Mouse (Mus musculus) intestine, embryonic 15.5 days (tissue): Measurements from ENCODE around the gene Gm9964. TPM values are rescaled to one million over a fixed set of nuclear protein-coding genes. Genes with fewer than 3 reads are reported as not detected.
"Not testable (repeated sequence)": the region's sequence is repeated elsewhere in the genome, so short reads cannot be mapped to it uniquely, and the experiment has no call there.

ENCODE experiments used
- ATAC-seq: fragments of 200-750 bp; cut with Nextera tagmentation; 2 replicates; pipeline ENCODE4 v1.8.0; 2017; ENCODE audit warnings: moderate TSS enrichment, moderate library complexity
- H3K27ac ChIP-seq: fragments of 300-500 bp; sonication (generic); 2 replicates; pipeline ENCODE4 v1.5.1; 2015; ENCODE audit warnings: mild to moderate bottlenecking, inconsistent platforms
- H3K27me3 ChIP-seq: fragments of 300-500 bp; sonication (generic); replicated peaks from 2 replicates; pipeline ENCODE4 v1.6.1; 2015; ENCODE audit warnings: inconsistent platforms
- H3K36me3 ChIP-seq: fragments of 300-500 bp; sonication (generic); 2 replicates; pipeline ENCODE4 v1.6.1; 2015; ENCODE audit warnings: inconsistent platforms
- H3K4me1 ChIP-seq: fragments of 300-500 bp; sonication (generic); replicated peaks from 2 replicates; pipeline ENCODE4 v1.6.1; 2015; ENCODE audit warnings: inconsistent platforms
- H3K4me2 ChIP-seq: fragments of 300-500 bp; sonication (generic); replicated peaks from 2 replicates; pipeline ENCODE4 v1.6.1; 2015; ENCODE audit warnings: mild to moderate bottlenecking, inconsistent platforms
- H3K4me3 ChIP-seq: fragments of 300-500 bp; sonication (generic); replicated peaks from 2 replicates; pipeline ENCODE4 v1.5.1; 2015; ENCODE audit warnings: inconsistent platforms
- H3K9ac ChIP-seq: fragments of 300-500 bp; sonication (generic); 2 replicates; pipeline ENCODE4 v1.6.1; 2015; ENCODE audit warnings: inconsistent platforms
- H3K9me3 ChIP-seq: fragments of 300-500 bp; sonication (generic); 2 replicates; pipeline ENCODE4 v1.6.1; 2016; ENCODE audit warnings: inconsistent platforms
- WGBS: fragments of 180-500 bp; shearing (Covaris S2); methylation state at CpG from one replicate; pipeline ENCODE4 v1.1.7; 2015; 5-methylcytosine and 5-hydroxymethylcytosine counted together
- polyA plus RNA-seq: library from polyadenylated mRNA; unstranded; fragments of >200 nt; fragmentation: Nextera tagmentation; extraction: Ambion mirVana; gene quantifications from 2 replicates; pipeline ENCODE4 v1.2.1, GENCODE M21; 2015

Gene Gm9964
- polyA plus RNA-seq, 1 experiment from 2014 or later: not detected

- Histone ChIP-seq H3K27ac (no peak overlapping the region), H3K4me3 (no peak overlapping the region), H3K4me1 (no peaks in the 10 kb centered on the region), H3K27me3 (no peaks in the 10 kb centered on the region), H3K9me3 (no peaks in the 10 kb centered on the region), H3K4me2 (no peak overlapping the region), H3K36me3 (no peaks in the 10 kb centered on the region), H3K9ac (no peak overlapping the region)
- peak; percentile 85 for ATAC-seq
- WGBS: 52% methylated on average over 4 of the region's 4 CpGs
These were observed 23.7 kb downstream of the Gm9964 start for GRCm38 (mm10) chr11:79273039-79273438.

- Histone ChIP-seq H3K9ac (no peak overlapping the region), H3K27me3 (no peaks in the 10 kb centered on the region), H3K9me3 (no peaks in the 10 kb centered on the region), H3K4me3 (no peak overlapping the region), H3K4me2 (no peak overlapping the region), H3K27ac (0 out of 2 replicates have a peak overlapping the region, but pooled peaks have one; percentile 36), H3K4me1 (peaks cover 9% of the 10 kb centered on the region), H3K36me3 (no peaks in the 10 kb centered on the region)
- 20% methylated on average over 1 of the region's 1 CpGs for WGBS
- ATAC-seq: 0 out of 2 replicates have a peak, but pooled peaks have one; percentile 31
These were observed 29.5 kb downstream of the Gm9964 start for GRCm38 (mm10) chr11:79267171-79267570.

- Histone ChIP-seq H3K27me3 (no peaks in the 10 kb centered on the region), H3K4me2 (no peak overlapping the region), H3K9me3 (no peaks in the 10 kb centered on the region), H3K4me1 (peaks cover 9% of the 10 kb centered on the region), H3K9ac (no peak overlapping the region), H3K27ac (no peak overlapping the region), H3K4me3 (no peak overlapping the region), H3K36me3 (no peaks in the 10 kb centered on the region)
- ATAC-seq: no peak
- 53% methylated on average over 3 of the region's 3 CpGs for WGBS
These were observed 32.3 kb downstream of the Gm9964 start for GRCm38 (mm10) chr11:79264376-79264775.

- H3K4me2 ChIP-seq, H3K36me3 ChIP-seq, ATAC-seq, H3K9me3 ChIP-seq, H3K27ac ChIP-seq, H3K4me1 ChIP-seq, H3K27me3 ChIP-seq, H3K9ac ChIP-seq, H3K4me3 ChIP-seq: not testable (repeated sequence)
- WGBS: 85% methylated on average over 4 of the region's 4 CpGs
These were observed 36.6 kb downstream of the Gm9964 start for GRCm38 (mm10) chr11:79260126-79260525.

GRCm38 (mm10) chr11:79258738-79259137 is 38.0 kb downstream of the Gm9964 start:
- no peaks in the 10 kb centered on the region for H3K9me3 ChIP-seq
- H3K27ac ChIP-seq: no peak overlapping the region
- no peak overlapping the region for H3K9ac ChIP-seq
- H3K27me3 ChIP-seq: no peaks in the 10 kb centered on the region
- no peaks in the 10 kb centered on the region for H3K36me3 ChIP-seq
- ATAC-seq: no peak
- WGBS: 72% methylated on average over 6 of the region's 6 CpGs
- no peak overlapping the region for H3K4me2 ChIP-seq
- no peak overlapping the region for H3K4me3 ChIP-seq
- H3K4me1 ChIP-seq: 0 out of 2 replicates have a peak, but pooled peaks cover 3% of the 10 kb centered on the region

- no peaks in the 10 kb centered on the region for H3K9me3 ChIP-seq
- peak within 1 kb of the TSS; percentile 93 for H3K27ac ChIP-seq
- H3K4me2 ChIP-seq: peak within 1 kb of the TSS; percentile 74
- 2% methylated on average over 50 of the region's 50 CpGs for WGBS
- no peaks in the 10 kb centered on the region for H3K36me3 ChIP-seq
- H3K9ac ChIP-seq: peak within 1 kb of the TSS; percentile 89
- peak; percentile 93 for ATAC-seq
- peak within 1 kb of the TSS; percentile 96 for H3K4me3 ChIP-seq
- no peaks in the 10 kb centered on the region for H3K27me3 ChIP-seq
- H3K4me1 ChIP-seq: peaks cover 13% of the 10 kb centered on the region
These were observed 42.2 kb downstream of the Gm9964 start, which contains the start of gene Wsb1 for GRCm38 (mm10) chr11:79254391-79255098. Wsb1 (minus strand) TSS chr11:79254671.

- Histone ChIP-seq H3K27ac (peak overlapping the region; percentile 93), H3K9me3 (no peaks in the 10 kb centered on the region), H3K4me1 (peaks cover 13% of the 10 kb centered on the region), H3K4me2 (peak overlapping the region; percentile 74), H3K36me3 (0 out of 2 replicates have a peak, but pooled peaks cover 1% of the 10 kb centered on the region), H3K9ac (peak overlapping the region; percentile 89), H3K27me3 (no peaks in the 10 kb centered on the region), H3K4me3 (peak overlapping the region; percentile 96)
- peak; percentile 67 for ATAC-seq
- WGBS: under 1% methylated on average over 49 of the region's 49 CpGs
These were observed 42.9 kb downstream of the Gm9964 start for GRCm38 (mm10) chr11:79253542-79254390.

GRCm38 (mm10) chr11:79252881-79253541 is 43.7 kb downstream of the Gm9964 start:
- ATAC-seq: peak; percentile 48
- peak overlapping the region; percentile 89 for H3K9ac ChIP-seq
- peak overlapping the region; percentile 93 for H3K27ac ChIP-seq
- WGBS: 7% methylated on average over 6 of the region's 6 CpGs
- H3K4me2 ChIP-seq: peak overlapping the region; percentile 74
- H3K4me3 ChIP-seq: peak overlapping the region; percentile 96
- no peaks in the 10 kb centered on the region for H3K27me3 ChIP-seq
- 0 out of 2 replicates have a peak, but pooled peaks cover 2% of the 10 kb centered on the region for H3K36me3 ChIP-seq
- no peaks in the 10 kb centered on the region for H3K9me3 ChIP-seq
- H3K4me1 ChIP-seq: peaks cover 13% of the 10 kb centered on the region

Other genes starting within 250 kb of the Gm9964 start
- 3.5 and 4.4 TPM in 2 replicates for gene Ksr1, start 150.5 kb downstream of the Gm9964 start, polyA plus RNA-seq
- gene Wsb1, start 42.2 kb downstream of the Gm9964 start, polyA plus RNA-seq: 166 and 207 TPM in 2 replicates
- 4.7 and 5.2 TPM in 2 replicates for gene Nf1, start 42.8 kb upstream of the Gm9964 start, polyA plus RNA-seq
- 0.19 and 0.34 TPM in 2 replicates for gene Omg, start 207.2 kb upstream of the Gm9964 start, polyA plus RNA-seq
- gene Evi2b, start 226.9 kb upstream of the Gm9964 start, polyA plus RNA-seq: 0.42 and 1.2 TPM in 2 replicates
- 0.40 and 0.51 TPM in 2 replicates for gene Evi2, start 233.7 kb upstream of the Gm9964 start, polyA plus RNA-seq
- gene Evi2a, start 233.7 kb upstream of the Gm9964 start, polyA plus RNA-seq: 3.2 and 3.7 TPM in 2 replicates